Mouse (Mus musculus) hindbrain, embryonic 13.5 days (tissue): ENCODE measurements around the gene Notch4. TPM values are rescaled to one million over a fixed set of nuclear protein-coding genes. Genes with fewer than 3 reads are reported as not detected.

Source experiments
- ATAC-seq: fragments of 200-750 bp; cut with Nextera tagmentation; 2 replicates; pipeline ENCODE4 v1.8.0; 2017; ENCODE audit warnings: moderate TSS enrichment; ENCODE audit not compliant: low FRiP score
- H3K27ac ChIP-seq: fragments of 300-500 bp; sonication (generic); 2 replicates; pipeline ENCODE4 v1.5.1; 2015; ENCODE audit warnings: inconsistent platforms, mild to moderate bottlenecking, moderate library complexity
- H3K27me3 ChIP-seq: fragments of 300-500 bp; sonication (generic); 2 replicates; pipeline ENCODE4 v1.6.1; 2015; ENCODE audit warnings: mild to moderate bottlenecking, inconsistent platforms
- H3K36me3 ChIP-seq: fragments of 300-500 bp; sonication (generic); 2 replicates; pipeline ENCODE4 v1.6.1; 2015; ENCODE audit warnings: mild to moderate bottlenecking, inconsistent platforms
- H3K4me1 ChIP-seq: fragments of 300-500 bp; sonication (generic); replicated peaks from 2 replicates; pipeline ENCODE4 v1.6.1; 2015; ENCODE audit warnings: inconsistent platforms
- H3K4me2 ChIP-seq: fragments of 300-500 bp; sonication (generic); 2 replicates; pipeline ENCODE4 v1.6.1; 2015; ENCODE audit warnings: inconsistent platforms, mild to moderate bottlenecking, moderate library complexity
- H3K4me3 ChIP-seq: fragments of 300-500 bp; sonication (generic); 2 replicates; pipeline ENCODE4 v1.5.1; 2015; ENCODE audit warnings: mild to moderate bottlenecking, inconsistent platforms
- H3K9ac ChIP-seq: fragments of 300-500 bp; sonication (generic); 2 replicates; pipeline ENCODE4 v1.6.1; 2015; ENCODE audit warnings: mild to moderate bottlenecking, inconsistent platforms
- H3K9me3 ChIP-seq: fragments of 300-500 bp; sonication (generic); 2 replicates; pipeline ENCODE4 v1.6.1; 2016; ENCODE audit warnings: inconsistent platforms
- WGBS: fragments of 180-500 bp; shearing (Covaris S2); methylation state at CpG from one replicate; pipeline ENCODE4 v1.1.7; 2015; 5-methylcytosine and 5-hydroxymethylcytosine counted together
- polyA plus RNA-seq: library from polyadenylated mRNA; unstranded; fragments of >200 nt; fragmentation: Nextera tagmentation; extraction: Ambion mirVana; gene quantifications from 2 replicates; pipeline ENCODE4 v1.2.1, GENCODE M21; 2015

Notch4 gene
- polyA plus RNA-seq, 1 experiment from 2014 or later: 8.4 TPM

DNA sequence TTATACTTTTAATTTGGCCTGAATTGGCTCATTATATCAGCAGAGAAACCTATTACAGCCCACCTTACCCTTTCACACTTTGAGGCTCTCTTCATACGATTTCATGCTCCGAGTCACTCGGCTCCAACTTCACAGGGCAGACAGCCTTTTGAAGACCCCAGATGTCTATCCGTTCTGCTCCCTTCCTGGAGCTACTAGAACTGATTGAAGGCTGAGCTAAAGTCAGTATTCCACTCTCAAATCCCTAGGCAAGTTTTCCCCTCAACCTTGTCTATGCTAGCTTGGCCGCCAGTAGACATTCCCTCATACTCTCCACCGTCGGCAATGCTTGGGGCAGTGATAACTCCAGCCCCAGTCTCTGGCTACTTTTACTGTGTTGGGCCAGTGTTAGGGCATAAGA, 25.1 kb downstream of the Notch4 start:
- Histone ChIP-seq H3K27me3 (no peaks in the 10 kb centered on the region), H3K27ac (0 out of 2 replicates have a peak overlapping the region, but pooled peaks have one; percentile 30), H3K4me1 (peaks cover 72% of the 10 kb centered on the region), H3K4me3 (no peak overlapping the region), H3K9me3 (no peaks in the 10 kb centered on the region), H3K4me2 (no peak overlapping the region; the same call in 1 of the 2 replicates), H3K36me3 (no peaks in the 10 kb centered on the region), H3K9ac (no peak overlapping the region)
- ATAC-seq: no peak
- WGBS: 54% methylated on average over 7 of the region's 7 CpGs

DNA sequence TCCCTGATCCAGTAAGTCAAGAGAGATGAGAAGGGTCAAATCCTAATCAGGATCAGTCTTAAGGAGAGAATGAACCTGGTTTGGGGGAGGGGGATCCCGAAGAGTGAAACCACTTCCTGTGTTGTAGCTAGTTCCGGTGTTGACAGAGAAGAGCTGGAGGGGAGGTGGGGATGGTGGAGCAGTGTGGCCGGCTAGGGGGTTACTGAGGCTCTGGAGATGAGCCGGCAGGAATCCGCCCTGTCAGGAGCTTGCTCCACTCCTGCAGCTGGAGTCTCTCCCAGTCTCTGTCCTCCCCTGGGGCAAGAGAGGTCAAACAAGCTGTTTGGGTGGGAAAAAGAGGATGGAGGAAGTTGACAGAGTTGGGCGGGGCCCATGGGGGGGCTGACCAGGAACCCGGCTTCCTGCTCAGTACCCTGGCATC, 25.6 kb downstream of the Notch4 start, which contains the start of gene Gpsm3:
Gene Gpsm3, plus strand, starts transcription at position 126 of the 421 bp plus-strand sequence.
- Histone ChIP-seq H3K9ac (peak within 1 kb of the TSS; percentile 24; the same call in 1 of the 2 replicates), H3K4me1 (peaks cover 77% of the 10 kb centered on the region), H3K4me2 (peak within 1 kb of the TSS; percentile 91), H3K36me3 (peaks cover 3% of the 10 kb centered on the region), H3K9me3 (no peaks in the 10 kb centered on the region), H3K27ac (peak within 1 kb of the TSS; percentile 99), H3K4me3 (peak within 1 kb of the TSS; percentile 7; the same call in 1 of the 2 replicates), H3K27me3 (no peaks in the 10 kb centered on the region)
- no peak for ATAC-seq
- WGBS: 24% methylated on average over 5 of the region's 7 CpGs

DNA sequence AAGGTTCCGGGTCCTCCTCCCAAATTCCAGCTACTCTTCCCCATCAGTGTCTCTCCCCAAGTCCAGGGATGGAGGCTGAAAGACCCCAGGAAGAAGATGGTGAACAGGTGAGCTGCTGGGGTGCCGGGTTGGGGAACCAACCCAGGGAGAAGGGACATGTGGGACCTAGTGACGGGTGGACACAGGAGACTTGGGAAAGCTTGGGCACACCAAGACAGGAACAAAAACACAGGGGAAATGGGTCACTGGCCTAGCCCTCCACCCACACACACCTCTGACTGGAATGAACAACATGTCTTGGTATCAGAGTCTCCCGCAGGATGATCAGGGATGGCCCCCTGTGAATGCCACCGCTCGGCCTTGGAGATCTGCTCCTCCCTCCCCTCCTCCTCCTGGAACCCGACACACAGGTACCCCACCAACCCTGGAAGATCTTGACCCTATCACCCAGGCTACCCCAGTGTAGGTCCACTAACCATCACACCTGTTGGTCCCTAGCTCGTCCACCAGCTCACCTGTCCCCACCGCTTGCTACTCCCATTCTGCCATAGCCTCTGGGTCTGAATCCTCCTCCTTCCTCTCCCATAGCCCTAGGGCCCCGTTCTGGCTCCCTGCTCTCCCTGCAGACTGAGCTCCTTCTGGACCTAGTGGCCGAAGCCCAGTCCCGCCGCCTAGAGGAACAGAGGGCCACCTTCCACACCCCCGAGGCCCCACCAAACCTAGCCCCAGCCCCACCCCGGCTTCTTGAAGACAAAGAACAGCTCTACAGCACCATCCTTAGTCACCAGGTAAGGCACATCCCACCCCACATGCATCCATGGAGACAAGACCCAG, 26.3 kb downstream of the Notch4 start:
- WGBS: 66% methylated on average over 15 of the region's 15 CpGs
- Histone ChIP-seq H3K36me3 (peaks cover 9% of the 10 kb centered on the region), H3K4me1 (peaks cover 83% of the 10 kb centered on the region), H3K4me3 (peak overlapping the region; percentile 7; the same call in 1 of the 2 replicates), H3K9me3 (no peaks in the 10 kb centered on the region), H3K4me2 (peak overlapping the region; percentile 91), H3K27me3 (no peaks in the 10 kb centered on the region), H3K9ac (peak overlapping the region; percentile 24; the same call in 1 of the 2 replicates), H3K27ac (peak overlapping the region; percentile 99)
- ATAC-seq: no peak

DNA sequence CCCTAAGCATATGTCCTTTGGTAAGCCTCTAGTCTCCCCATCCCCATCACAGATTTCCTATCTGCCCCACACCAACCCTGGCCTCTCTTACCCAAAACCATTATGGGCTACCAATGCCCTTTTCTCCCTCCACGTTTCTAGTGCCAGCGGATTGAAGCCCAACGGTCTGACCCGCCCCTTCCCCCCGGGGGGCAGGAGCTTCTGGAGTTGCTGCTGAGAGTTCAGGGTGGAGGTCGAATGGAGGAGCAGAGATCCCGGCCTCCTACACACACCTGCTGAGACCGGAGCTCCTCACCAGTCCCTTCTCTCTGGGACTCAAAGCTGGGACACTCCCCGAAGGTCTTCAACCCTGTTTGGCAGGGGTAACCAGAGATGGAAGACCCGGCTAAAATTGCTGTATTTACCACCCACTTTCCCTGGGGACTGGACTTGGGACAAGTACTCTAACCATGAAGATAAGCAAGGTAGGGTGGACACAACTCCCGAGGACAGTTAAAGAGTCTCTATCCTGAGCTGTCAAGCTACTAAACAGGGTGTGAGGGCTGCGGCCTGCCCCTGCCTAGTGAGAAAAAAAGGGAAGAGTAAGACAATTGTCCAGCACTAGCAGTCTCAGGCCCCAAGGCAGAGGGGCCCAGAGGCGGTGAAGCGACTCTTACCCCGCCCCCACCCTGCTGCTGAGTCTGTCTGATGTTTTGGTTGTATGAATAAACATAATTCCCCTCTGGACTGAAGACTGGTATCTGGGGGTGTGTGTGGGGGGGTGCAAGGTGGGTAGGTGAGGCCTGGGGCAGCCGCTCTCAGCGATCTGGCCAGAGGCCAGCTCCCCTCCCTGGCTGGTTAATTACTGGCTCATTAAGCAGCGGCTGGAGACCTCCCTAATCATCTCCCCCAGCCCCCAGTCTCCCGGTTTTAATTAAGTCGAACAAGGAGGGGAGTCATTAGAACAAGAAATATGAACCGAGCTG, 27.2 kb downstream of the Notch4 start, which contains the start of gene Pbx2:
Gene Pbx2, plus strand, starts transcription at position 238 of the 965 bp plus-strand sequence.
- Histone ChIP-seq H3K4me1 (peaks cover 79% of the 10 kb centered on the region), H3K4me2 (peak within 1 kb of the TSS; percentile 91), H3K36me3 (peaks cover 17% of the 10 kb centered on the region), H3K9ac (peak within 1 kb of the TSS; percentile 98), H3K4me3 (peak within 1 kb of the TSS; percentile 70), H3K27ac (peak within 1 kb of the TSS; percentile 99), H3K27me3 (no peaks in the 10 kb centered on the region), H3K9me3 (no peaks in the 10 kb centered on the region)
- 2% methylated on average over 21 of the region's 21 CpGs for WGBS
- peak; percentile 2; the same call in 1 of the 2 replicates for ATAC-seq

DNA sequence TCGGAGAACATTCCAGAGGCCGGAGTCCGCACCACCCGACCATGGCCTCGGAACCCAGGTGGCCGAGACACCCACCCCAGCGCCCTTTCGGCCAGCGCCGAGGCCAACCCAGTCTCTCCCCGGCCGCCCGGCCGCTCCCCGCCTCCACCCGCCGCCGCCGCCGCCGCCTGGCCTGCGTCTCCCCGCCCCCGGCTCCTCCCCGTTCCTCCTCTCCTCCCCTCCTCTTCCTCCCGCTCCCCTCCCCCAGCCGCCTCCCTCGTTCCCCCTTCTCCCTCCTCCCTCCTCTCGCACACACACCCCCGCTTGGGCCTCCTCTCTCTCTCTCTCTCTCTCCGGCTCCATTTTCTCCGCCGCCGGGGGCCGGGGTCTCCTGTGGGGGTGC, 27.9 kb downstream of the Notch4 start:
- H3K27me3 ChIP-seq: no peaks in the 10 kb centered on the region
- H3K36me3 ChIP-seq: peaks cover 17% of the 10 kb centered on the region
- peak; percentile 33; the same call in 1 of the 2 replicates for ATAC-seq
- H3K4me3 ChIP-seq: peak overlapping the region; percentile 70
- peak overlapping the region; percentile 99 for H3K27ac ChIP-seq
- H3K9me3 ChIP-seq: no peaks in the 10 kb centered on the region
- H3K9ac ChIP-seq: peak overlapping the region; percentile 98
- H3K4me1 ChIP-seq: peaks cover 76% of the 10 kb centered on the region
- H3K4me2 ChIP-seq: peak overlapping the region; percentile 91
- WGBS: under 1% methylated on average over 32 of the region's 35 CpGs

DNA sequence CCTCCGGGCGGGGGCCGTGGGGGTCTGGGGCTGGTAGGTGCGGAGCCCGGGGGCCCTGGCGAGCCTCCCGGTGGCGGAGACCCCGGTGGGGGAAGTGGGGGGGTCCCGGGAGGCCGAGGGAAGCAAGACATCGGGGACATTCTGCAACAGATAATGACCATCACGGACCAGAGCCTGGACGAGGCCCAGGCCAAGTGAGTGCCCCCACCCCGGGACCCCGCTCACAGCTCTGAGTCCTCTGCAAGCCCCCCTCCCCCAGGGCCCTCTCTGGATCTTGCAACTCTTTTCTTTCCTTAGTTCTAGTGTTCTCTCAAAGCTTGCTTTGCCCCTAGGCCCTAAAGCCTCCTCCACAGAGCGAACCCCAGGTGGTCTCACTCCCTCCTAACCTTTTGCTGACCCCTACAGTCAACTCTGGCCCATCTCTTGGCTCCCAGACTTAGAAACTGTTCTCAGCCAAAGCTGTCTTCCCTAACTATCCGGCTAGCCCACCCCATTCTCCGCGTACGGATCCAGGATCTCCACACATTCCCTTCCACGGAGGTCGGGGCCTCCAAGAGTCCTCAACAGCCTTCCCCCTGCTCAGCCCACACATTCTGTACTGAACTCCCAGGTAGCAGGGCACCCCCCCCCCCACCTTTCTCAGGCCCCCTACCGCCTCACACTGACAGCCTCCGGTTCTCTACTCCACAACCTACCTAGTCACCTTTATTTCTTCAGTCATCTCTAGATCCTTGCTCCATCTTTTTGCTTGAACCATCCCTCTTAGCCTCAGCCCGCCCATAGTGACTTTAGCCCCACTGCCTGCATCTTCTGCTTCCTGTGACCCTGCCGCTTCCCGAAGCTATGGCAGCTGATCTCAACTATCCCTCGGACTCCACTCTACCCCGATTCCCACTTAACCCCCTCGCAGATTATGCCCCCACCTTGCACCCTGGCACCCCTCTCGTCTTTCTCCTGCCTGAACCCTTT, 28.8 kb downstream of the Notch4 start:
- peaks cover 74% of the 10 kb centered on the region for H3K4me1 ChIP-seq
- H3K4me3 ChIP-seq: peak overlapping the region; percentile 70
- peak overlapping the region; percentile 98 for H3K9ac ChIP-seq
- H3K9me3 ChIP-seq: no peaks in the 10 kb centered on the region
- WGBS: under 1% methylated on average over 27 of the region's 32 CpGs
- H3K27ac ChIP-seq: peak overlapping the region; percentile 99
- peaks cover 17% of the 10 kb centered on the region for H3K36me3 ChIP-seq
- H3K4me2 ChIP-seq: peak overlapping the region; percentile 91
- peak; percentile 25; the same call in 1 of the 2 replicates for ATAC-seq
- H3K27me3 ChIP-seq: no peaks in the 10 kb centered on the region

DNA sequence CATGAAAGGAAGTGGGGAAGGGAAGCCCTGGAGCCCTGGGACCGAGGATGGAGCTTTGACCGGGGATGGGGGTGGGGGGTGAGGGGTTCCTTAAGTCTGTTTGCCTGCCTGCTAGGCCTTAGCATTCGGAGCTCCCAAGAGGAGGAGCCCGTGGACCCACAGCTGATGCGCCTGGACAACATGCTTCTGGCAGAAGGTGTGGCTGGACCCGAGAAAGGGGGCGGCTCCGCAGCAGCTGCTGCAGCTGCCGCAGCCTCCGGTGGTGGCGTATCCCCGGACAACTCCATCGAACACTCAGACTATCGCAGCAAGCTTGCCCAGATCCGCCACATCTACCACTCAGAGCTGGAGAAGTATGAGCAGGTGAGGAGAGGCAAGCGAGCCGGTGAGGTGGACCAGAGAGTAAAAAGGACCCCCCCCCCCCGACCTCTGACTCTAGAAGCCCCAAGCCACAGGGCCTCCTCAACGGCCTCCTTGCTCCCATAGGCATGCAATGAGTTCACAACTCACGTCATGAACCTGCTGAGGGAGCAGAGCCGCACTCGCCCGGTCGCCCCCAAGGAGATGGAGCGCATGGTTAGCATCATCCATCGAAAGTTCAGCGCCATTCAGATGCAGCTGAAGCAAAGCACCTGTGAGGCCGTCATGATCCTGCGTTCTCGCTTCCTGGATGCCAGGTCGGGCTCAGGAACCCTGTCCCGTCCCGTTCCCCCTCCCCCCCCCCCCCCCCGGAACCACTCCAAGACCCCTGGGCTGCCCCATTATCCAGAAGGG, 29.9 kb downstream of the Notch4 start:
- Histone ChIP-seq H3K36me3 (peaks cover 17% of the 10 kb centered on the region), H3K27ac (peak overlapping the region; percentile 99), H3K27me3 (no peaks in the 10 kb centered on the region), H3K9me3 (no peaks in the 10 kb centered on the region), H3K9ac (peak overlapping the region; percentile 98), H3K4me2 (peak overlapping the region; percentile 91), H3K4me3 (peak overlapping the region; percentile 70), H3K4me1 (peaks cover 67% of the 10 kb centered on the region)
- no peak for ATAC-seq
- 41% methylated on average over 31 of the region's 34 CpGs for WGBS

DNA sequence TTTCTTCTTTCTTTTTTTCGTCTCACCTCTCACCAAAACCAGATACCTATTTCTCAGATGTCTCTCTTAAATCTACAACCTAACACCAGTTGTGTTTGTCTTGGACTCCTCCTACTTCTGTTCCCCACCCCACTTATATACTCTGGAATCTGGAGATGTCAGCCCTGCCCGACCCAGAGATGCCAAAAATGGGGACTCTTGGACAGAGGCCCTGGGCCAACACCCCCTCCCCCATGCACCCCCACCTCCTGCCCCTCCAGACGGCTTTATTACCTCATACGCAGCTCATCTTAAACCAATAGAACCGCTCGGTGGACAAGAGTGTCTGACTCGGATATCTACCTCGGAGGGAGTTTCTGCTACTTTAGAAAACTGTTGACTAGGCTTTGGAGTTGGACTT, 32.0 kb downstream of the Notch4 start:
- ATAC-seq: no peak
- no peak overlapping the region for H3K4me3 ChIP-seq
- H3K4me2 ChIP-seq: no peak overlapping the region
- no peak overlapping the region for H3K27ac ChIP-seq
- H3K36me3 ChIP-seq: peaks cover 34% of the 10 kb centered on the region
- H3K27me3 ChIP-seq: no peaks in the 10 kb centered on the region
- WGBS: 79% methylated on average over 8 of the region's 8 CpGs
- peaks cover 46% of the 10 kb centered on the region for H3K4me1 ChIP-seq
- H3K9ac ChIP-seq: no peak overlapping the region
- no peaks in the 10 kb centered on the region for H3K9me3 ChIP-seq

DNA sequence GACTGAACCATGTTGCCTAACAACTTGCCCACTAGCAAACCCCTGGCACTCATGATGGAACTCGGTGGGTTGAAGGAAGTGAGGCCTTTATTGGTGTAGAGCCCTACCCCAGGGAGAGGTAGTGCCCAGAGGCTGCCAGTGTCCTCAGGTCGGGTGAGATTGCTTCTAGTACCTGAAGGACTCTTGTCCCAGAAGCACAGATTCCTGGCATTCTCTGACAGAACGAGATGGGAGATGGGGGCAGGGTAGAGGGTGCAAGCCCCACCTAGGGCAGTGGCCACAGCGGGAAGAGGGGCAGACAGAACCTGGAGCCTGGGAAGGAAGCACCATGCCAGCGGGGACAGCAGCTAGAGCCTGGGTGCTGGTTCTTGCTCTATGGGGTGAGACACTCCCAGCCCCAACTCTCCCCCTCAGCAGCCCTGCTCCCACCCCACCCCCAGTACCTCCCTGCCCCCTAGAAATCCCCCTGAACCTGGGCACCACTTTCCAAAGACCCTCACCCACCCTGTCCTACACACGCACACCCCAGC, 33.6 kb downstream of the Notch4 start, which contains the start of gene Ager:
Gene Ager, plus strand, starts transcription at position 297 of the 530 bp plus-strand sequence.
- Histone ChIP-seq H3K9me3 (no peaks in the 10 kb centered on the region), H3K27me3 (no peaks in the 10 kb centered on the region), H3K27ac (no peak within 1 kb of the TSS), H3K4me3 (no peak within 1 kb of the TSS), H3K9ac (peak within 1 kb of the TSS; percentile 49), H3K4me2 (no peak within 1 kb of the TSS), H3K36me3 (peaks cover 42% of the 10 kb centered on the region), H3K4me1 (peaks cover 47% of the 10 kb centered on the region)
- no peak for ATAC-seq
- 26% methylated on average over 6 of the region's 6 CpGs for WGBS

DNA sequence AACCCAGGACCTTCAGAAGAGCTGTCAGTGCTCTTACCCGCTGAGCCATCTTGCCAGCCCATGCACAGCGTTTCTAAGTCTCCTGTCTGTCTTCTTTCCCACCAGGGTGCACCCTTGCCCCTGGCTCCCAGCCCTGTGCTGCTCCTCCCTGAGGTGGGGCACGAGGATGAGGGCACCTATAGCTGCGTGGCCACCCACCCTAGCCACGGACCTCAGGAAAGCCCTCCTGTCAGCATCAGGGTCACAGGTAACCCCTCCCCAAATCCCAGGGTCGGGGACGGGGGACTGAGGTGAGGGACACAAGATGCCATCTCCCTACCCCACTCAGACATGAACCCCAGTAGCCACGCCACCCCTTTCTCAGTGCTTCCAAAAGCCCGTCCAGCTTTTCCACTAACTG, 35.8 kb downstream of the Notch4 start:
- 82% methylated on average over 9 of the region's 9 CpGs for WGBS
- peaks cover 38% of the 10 kb centered on the region for H3K36me3 ChIP-seq
- no peak for ATAC-seq

More for the DNA sequence above, 35.8 kb downstream of the Notch4 start:
- Histone ChIP-seq H3K4me2 (no peak overlapping the region), H3K27ac (no peak overlapping the region), H3K9me3 (no peaks in the 10 kb centered on the region), H3K4me1 (peaks cover 33% of the 10 kb centered on the region), H3K4me3 (no peak overlapping the region), H3K9ac (no peak overlapping the region), H3K27me3 (no peaks in the 10 kb centered on the region)
